Mouse (Mus musculus) hindbrain, postnatal 0 days (tissue): Measurements from ENCODE around the gene Psen1. TPM values are rescaled to one million over a fixed set of nuclear protein-coding genes. Genes with fewer than 3 reads are reported as not detected.
A peak's percentile ranks its signal among the peaks of the same experiment; 100 is the strongest.

Experiments
- ATAC-seq: fragments of 200-750 bp; cut with Nextera tagmentation; 2 replicates; pipeline ENCODE4 v1.8.0; 2017; ENCODE audit warnings: mild to moderate bottlenecking, moderate TSS enrichment, moderate library complexity
- DNase-seq: peaks from one replicate; pipeline ENCODE4 v3.0.0-alpha.2; 2015; ENCODE audit warnings: low spot score
- H3K27ac ChIP-seq: fragments of 300-500 bp; sonication (generic); 2 replicates; pipeline ENCODE4 v1.5.1; 2014; ENCODE audit warnings: mild to moderate bottlenecking
- H3K27me3 ChIP-seq: fragments of 300-500 bp; sonication (generic); 2 replicates; pipeline ENCODE4 v1.6.1; 2014; ENCODE audit warnings: low read length, mixed read lengths; ENCODE audit not compliant: insufficient read depth
- H3K36me3 ChIP-seq: fragments of 300-500 bp; sonication (generic); 2 replicates; pipeline ENCODE4 v1.6.1; 2014; ENCODE audit warnings: low read length, mixed read lengths; ENCODE audit not compliant: insufficient read depth
- H3K4me1 ChIP-seq: fragments of 300-500 bp; sonication (generic); 2 replicates; pipeline ENCODE4 v1.6.1; 2014; ENCODE audit warnings: antibody characterized with exemption, low read length, mixed read lengths; ENCODE audit not compliant: insufficient read depth
- H3K4me2 ChIP-seq: fragments of 300-500 bp; sonication (generic); 2 replicates; pipeline ENCODE4 v1.6.1; 2014; ENCODE audit warnings: low read depth, mild to moderate bottlenecking, low read length, moderate library complexity, mixed read lengths
- H3K4me3 ChIP-seq: fragments of 300-500 bp; sonication (generic); 2 replicates; pipeline ENCODE4 v1.5.1; 2014; ENCODE audit warnings: low read length
- H3K9ac ChIP-seq: fragments of 300-500 bp; sonication (generic); replicated peaks from 2 replicates; pipeline ENCODE4 v1.6.1; 2014; ENCODE audit warnings: mild to moderate bottlenecking, low read length, moderate library complexity, mixed read lengths
- H3K9me3 ChIP-seq: fragments of 300-500 bp; sonication (generic); 2 replicates; pipeline ENCODE4 v1.6.1; 2016; ENCODE audit warnings: low read length, mixed read lengths
- CTCF ChIP-seq: IDR thresholded peaks from 2 replicates; pipeline ENCODE4 v1.5.1; 2016; ENCODE audit warnings: antibody characterized with exemption, control low read depth, low read depth
- whole genome bisulfite sequencing: fragments of 180-500 bp; shearing (Covaris S2); extraction: QIAGEN DNeasy Blood & Tissue Kit; methylation state at CpG from one replicate; pipeline ENCODE4 v1.1.7; 2014; 5-methylcytosine and 5-hydroxymethylcytosine counted together
- polyA plus RNA-seq: library from polyadenylated mRNA; unstranded; fragments of >200 nt; fragmentation: Nextera tagmentation; extraction: Ambion mirVana; gene quantifications from 2 replicates; pipeline ENCODE4 v1.2.1, GENCODE M21; 2015
- total RNA-seq: library from RNA; depleted of rRNA; stranded (reverse); fragments of >200 nt; gene quantifications from 2 replicates; pipeline ENCODE4 v1.2.3, GENCODE M21; 2014

Psen1 gene
- total and polyA plus RNA-seq, 2 experiments from 2014 or later = 56.0 to 64.5 TPM

DNA sequence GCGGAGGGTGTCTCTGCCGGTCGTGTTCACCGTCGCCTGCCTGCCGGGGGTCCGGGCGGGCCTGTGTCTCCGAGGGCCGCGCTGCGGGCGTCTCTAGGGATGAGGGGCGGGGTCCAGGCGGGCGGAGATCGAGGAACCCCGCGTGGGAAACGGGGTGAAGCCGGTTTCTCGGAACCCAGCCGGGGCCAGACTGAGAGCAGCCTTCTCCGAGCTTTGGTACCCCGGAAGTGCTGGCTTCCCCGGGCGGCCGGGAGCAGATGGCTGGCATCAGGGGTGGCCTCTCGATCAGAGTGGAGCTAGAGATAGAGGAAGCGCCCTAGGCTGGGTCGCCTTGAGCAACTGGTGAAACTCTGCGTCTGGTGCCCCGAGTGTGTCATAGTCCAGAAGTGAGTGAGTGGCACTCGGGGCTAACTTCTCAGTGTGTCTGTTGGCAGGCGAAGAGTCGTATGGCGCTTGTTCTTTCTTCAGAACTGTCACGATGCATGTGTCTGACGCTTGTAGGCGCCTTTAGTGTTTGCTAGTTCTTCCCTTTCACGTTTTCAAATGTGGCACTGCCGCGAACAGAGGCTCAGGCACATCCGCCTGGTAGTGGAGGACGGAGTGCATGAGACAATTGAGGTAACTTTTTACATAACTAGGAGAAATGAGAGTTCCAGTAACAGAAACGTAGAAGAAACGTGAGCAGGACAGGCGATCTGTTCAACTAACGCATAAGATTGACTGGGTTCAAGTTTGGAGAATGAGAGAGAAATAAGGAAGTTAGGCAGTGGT, 549 bp downstream of the Psen1 start:
- no peak for TF ChIP-seq CTCF
- no peak for DNase-seq
- 1% methylated on average over 44 of the region's 49 CpGs for WGBS

DNA sequence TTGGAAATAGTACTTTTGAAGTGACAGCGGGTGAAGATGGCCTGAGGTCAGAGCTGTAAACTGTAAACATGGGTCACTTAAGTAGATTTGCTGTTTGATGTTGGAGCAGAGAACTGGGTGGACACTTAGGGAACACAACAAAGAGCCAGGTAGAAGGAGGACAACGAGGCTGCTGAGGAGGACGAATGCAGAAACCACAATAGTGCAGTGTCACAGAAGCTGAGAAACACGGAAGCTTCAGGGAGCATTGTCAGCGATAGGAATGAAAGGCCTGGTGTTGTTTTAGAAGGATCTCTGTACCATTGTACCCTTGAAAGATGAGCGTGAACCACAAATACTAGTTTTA, 1.1 kb downstream of the Psen1 start:
- no peak for DNase-seq
- no peak for TF ChIP-seq CTCF
- Histone ChIP-seq H3K9me3 (no peaks in the 10 kb centered on the region), H3K4me2 (peak overlapping the region; percentile 89), H3K36me3 (no peaks in the 10 kb centered on the region), H3K4me1 (peaks cover 4% of the 10 kb centered on the region; the same call in 1 of the 2 replicates), H3K4me3 (peak overlapping the region; percentile 98), H3K27me3 (no peaks in the 10 kb centered on the region), H3K9ac (peak overlapping the region; percentile 81), H3K27ac (0 out of 2 replicates have a peak overlapping the region, but pooled peaks have one; percentile 94)
- 24% methylated on average over 6 of the region's 6 CpGs for WGBS
- no peak for ATAC-seq

More for the DNA sequence above, 549 bp downstream of the Psen1 start:
- no peaks in the 10 kb centered on the region for H3K27me3 ChIP-seq
- peaks cover 4% of the 10 kb centered on the region; the same call in 1 of the 2 replicates for H3K4me1 ChIP-seq
- peak overlapping the region; percentile 89 for H3K4me2 ChIP-seq
- peak overlapping the region; percentile 98 for H3K4me3 ChIP-seq
- peak overlapping the region; percentile 81 for H3K9ac ChIP-seq
- peak overlapping the region; percentile 94 for H3K27ac ChIP-seq
- no peaks in the 10 kb centered on the region for H3K36me3 ChIP-seq
- ATAC-seq = peak; percentile 83
- H3K9me3 ChIP-seq = no peaks in the 10 kb centered on the region

DNA sequence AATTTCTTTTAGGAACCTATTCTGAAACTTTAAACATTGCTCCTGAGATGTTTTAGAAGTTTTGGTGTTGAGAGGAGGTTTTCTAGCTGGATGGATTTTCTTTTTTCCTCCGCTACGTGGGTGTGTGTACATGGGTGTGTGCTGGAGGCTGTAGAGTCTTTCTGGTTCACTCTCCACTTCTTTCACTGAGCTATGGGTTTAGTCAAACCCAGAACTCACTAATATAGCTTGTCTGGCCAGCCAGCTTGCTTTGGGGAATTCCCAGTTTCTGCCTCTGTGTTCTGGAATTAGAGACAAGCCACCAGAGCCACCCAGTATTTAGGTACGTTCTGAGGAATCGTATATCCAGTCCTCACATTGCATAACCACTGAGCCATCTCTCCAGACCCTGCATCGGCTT, 6.1 kb downstream of the Psen1 start:
- TF ChIP-seq CTCF = no peak
- Histone ChIP-seq H3K9ac (no peak overlapping the region), H3K4me2 (no peak overlapping the region), H3K4me1 (peaks cover 2% of the 10 kb centered on the region; the same call in 1 of the 2 replicates), H3K27ac (no peak overlapping the region), H3K36me3 (no peaks in the 10 kb centered on the region), H3K27me3 (no peaks in the 10 kb centered on the region), H3K4me3 (no peak overlapping the region), H3K9me3 (no peaks in the 10 kb centered on the region)
- 85% methylated on average over 5 of the region's 5 CpGs for WGBS
- DNase-seq (no peak), ATAC-seq (no peak)

- Histone ChIP-seq H3K27me3 (no peaks in the 10 kb centered on the region), H3K4me2 (no peak overlapping the region), H3K4me3 (no peak overlapping the region), H3K36me3 (peaks cover 5% of the 10 kb centered on the region; the same call in 1 of the 2 replicates), H3K9me3 (no peaks in the 10 kb centered on the region), H3K27ac (no peak overlapping the region), H3K9ac (no peak overlapping the region), H3K4me1 (no peaks in the 10 kb centered on the region; the same call in 1 of the 2 replicates)
- ATAC-seq (no peak), DNase-seq (no peak)
- WGBS = 91% methylated on average over 3 of the region's 3 CpGs
- TF ChIP-seq CTCF = no peak
Measured at GRCm38 (mm10) chr12:83694669-83695068, 6.7 kb downstream of the Psen1 start.

GRCm38 (mm10) chr12:83698637-83699036, 10.7 kb downstream of the Psen1 start:
- no peak overlapping the region for H3K9ac ChIP-seq
- H3K36me3 ChIP-seq = peaks cover 11% of the 10 kb centered on the region; the same call in 1 of the 2 replicates
- no peaks in the 10 kb centered on the region for H3K4me1 ChIP-seq
- H3K27me3 ChIP-seq = no peaks in the 10 kb centered on the region
- TF ChIP-seq CTCF = no peak
- no peak overlapping the region for H3K4me2 ChIP-seq
- H3K4me3 ChIP-seq = no peak overlapping the region
- WGBS = 90% methylated on average over 4 of the region's 4 CpGs
- H3K9me3 ChIP-seq = no peaks in the 10 kb centered on the region
- H3K27ac ChIP-seq = no peak overlapping the region
- no peak for DNase-seq
- ATAC-seq = no peak

- TF ChIP-seq CTCF = no peak
- Histone ChIP-seq H3K4me1 (no peaks in the 10 kb centered on the region), H3K9ac (no peak overlapping the region), H3K36me3 (peaks cover 11% of the 10 kb centered on the region; the same call in 1 of the 2 replicates), H3K4me3 (no peak overlapping the region), H3K4me2 (no peak overlapping the region), H3K9me3 (no peaks in the 10 kb centered on the region), H3K27ac (no peak overlapping the region), H3K27me3 (no peaks in the 10 kb centered on the region)
- 90% methylated on average over 7 of the region's 7 CpGs for WGBS
- DNase-seq = no peak
- no peak for ATAC-seq
Measured at GRCm38 (mm10) chr12:83701608-83702007, 13.7 kb downstream of the Psen1 start.

GRCm38 (mm10) chr12:83702796-83703195, 14.8 kb downstream of the Psen1 start:
- WGBS = 21% methylated on average over 4 of the region's 4 CpGs

More at GRCm38 (mm10) chr12:83702796-83703195, 14.8 kb downstream of the Psen1 start:
- no peak overlapping the region for H3K9ac ChIP-seq
- H3K4me1 ChIP-seq = no peaks in the 10 kb centered on the region
- H3K27ac ChIP-seq = no peak overlapping the region
- no peak overlapping the region for H3K4me2 ChIP-seq
- peak; percentile 18 for DNase-seq
- no peak overlapping the region for H3K4me3 ChIP-seq
- H3K36me3 ChIP-seq = peaks cover 11% of the 10 kb centered on the region; the same call in 1 of the 2 replicates
- no peaks in the 10 kb centered on the region for H3K9me3 ChIP-seq
- no peak for TF ChIP-seq CTCF
- peak; percentile 62; the same call in 1 of the 2 replicates for ATAC-seq
- no peaks in the 10 kb centered on the region for H3K27me3 ChIP-seq
